Mouse (Mus musculus): ENCODE data around the gene Card19. TPM values are rescaled to one million over a fixed set of nuclear protein-coding genes. Genes with fewer than 3 reads are reported as not detected.
A peak's percentile ranks its signal among the peaks of the same experiment; 100 is the strongest.

Card19 gene
- total and polyA plus RNA-seq, 3 experiments, result 138 to 234 (median 184) TPM

DNA sequence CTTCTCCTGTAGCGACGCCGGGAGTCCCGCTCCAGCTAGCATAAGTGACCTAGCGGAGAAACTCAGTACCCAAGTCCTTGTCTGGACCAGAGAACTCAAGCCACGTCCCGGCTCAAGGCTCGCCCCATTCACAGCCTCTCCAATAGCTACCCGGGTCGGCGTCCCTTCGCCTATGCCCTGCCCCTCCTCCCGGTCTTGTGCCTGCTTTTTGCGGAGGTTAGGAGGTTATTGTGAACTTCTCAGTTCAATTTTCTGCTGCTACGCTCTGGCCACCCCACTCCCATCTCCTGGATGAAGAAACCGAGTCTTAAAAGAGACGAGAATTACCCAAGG is 349 bp upstream of the Card19 start:
- peak overlapping the region; percentile 97 for H3K27ac ChIP-seq
- no peaks in the 10 kb centered on the region for H3K36me3 ChIP-seq (ENCODE audit: control insufficient read depth, insufficient read depth, low read length)
- peak overlapping the region; percentile 63 for H3K9ac ChIP-seq (ENCODE audit: low read depth, low read length)
- 6% methylated on average over 17 of the region's 17 CpGs for WGBS
- peak overlapping the region; percentile 87 for H3K4me3 ChIP-seq
- TF ChIP-seq CTCF (IDR thresholded peaks at IDR 0.05) (no peak), POLR2A (IDR thresholded peaks at IDR 0.05; ENCODE audit: insufficient read depth, low read depth, low read length) (no peak; the same call in 1 of the 2 replicates), EP300 (IDR thresholded peaks at IDR 0.05; ENCODE audit: insufficient read depth, low read depth, low read length) (no peak)
- no peak for DNase-seq
- intact Hi-C loops (cut with DNase I), result loop anchor here (5.0 to 10.0 kb wide), 2 partner anchors 169 to 436 kb away; partner anchors contain the start of genes Cenpp and Nol8
- H3K79me2 ChIP-seq (replicated peaks; ENCODE audit: control insufficient read depth, insufficient read depth, low read length), result no peaks in the 10 kb centered on the region
- peaks cover 18% of the 10 kb centered on the region for H3K4me1 ChIP-seq (ENCODE audit: control insufficient read depth, insufficient read depth, low read length)
- H3K27me3 ChIP-seq (ENCODE audit: control insufficient read depth, insufficient read depth, low read length), result no peaks in the 10 kb centered on the region

DNA sequence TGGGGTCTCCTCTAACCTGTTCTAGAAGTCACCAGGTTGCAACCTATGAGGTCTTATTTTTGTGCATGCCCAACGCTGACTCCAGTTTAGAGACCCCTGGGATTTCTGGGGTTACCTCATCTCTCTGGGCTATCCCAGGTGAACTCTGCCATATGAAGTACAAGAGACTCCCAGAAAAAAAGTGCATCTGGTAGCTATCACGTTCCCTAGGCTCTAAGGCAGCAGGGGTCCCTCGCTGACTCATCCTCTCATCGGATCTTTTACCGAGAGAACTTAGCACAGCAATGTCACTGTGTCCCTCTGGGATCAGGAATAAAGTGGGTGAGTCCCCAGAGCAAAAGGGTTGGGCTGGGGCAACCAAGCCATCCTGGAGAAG is 721 bp downstream of the Card19 start:
- peaks cover 18% of the 10 kb centered on the region for H3K4me1 ChIP-seq (ENCODE audit: control insufficient read depth, insufficient read depth, low read length)
- no peak for DNase-seq
- H3K36me3 ChIP-seq (ENCODE audit: control insufficient read depth, insufficient read depth, low read length), result no peaks in the 10 kb centered on the region
- 8% methylated on average over 5 of the region's 5 CpGs for WGBS
- intact Hi-C loops (cut with DNase I), result loop anchor here (5.0 to 10.0 kb wide), 2 partner anchors 170 to 437 kb away; partner anchors contain the start of genes Cenpp and Nol8
- H3K4me3 ChIP-seq, result peak overlapping the region; percentile 87
- no peaks in the 10 kb centered on the region for H3K27me3 ChIP-seq (ENCODE audit: control insufficient read depth, insufficient read depth, low read length)
- H3K27ac ChIP-seq, result peak overlapping the region; percentile 97
- TF ChIP-seq EP300 (IDR thresholded peaks at IDR 0.05; ENCODE audit: insufficient read depth, low read depth, low read length), result no peak
- H3K9ac ChIP-seq (ENCODE audit: low read depth, low read length), result peak overlapping the region; percentile 81
- H3K79me2 ChIP-seq (replicated peaks; ENCODE audit: control insufficient read depth, insufficient read depth, low read length), result peaks cover 2% of the 10 kb centered on the region; the same call in 1 of the 2 replicates

DNA sequence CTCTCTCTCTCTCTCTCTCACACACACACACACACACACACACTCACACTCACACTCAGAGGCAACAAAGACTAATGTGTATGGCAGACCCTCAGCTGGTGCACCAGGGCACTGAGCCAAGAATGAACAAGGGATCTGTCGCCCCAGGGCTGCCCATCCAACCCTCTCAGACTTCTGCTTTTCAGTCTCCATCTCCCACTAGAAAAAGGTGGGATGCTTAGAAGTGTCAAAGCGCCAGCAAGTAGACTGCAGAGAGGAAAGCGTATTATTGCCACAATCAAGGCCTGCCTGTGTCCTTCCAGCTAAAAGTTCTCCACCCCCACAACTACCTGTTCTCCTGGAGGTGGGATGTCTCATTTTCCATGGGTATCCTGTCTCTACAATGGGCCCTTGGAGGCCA is 1.4 kb downstream of the Card19 start:
- H3K9ac ChIP-seq (ENCODE audit: low read depth, low read length), result peak overlapping the region; percentile 19
- peaks cover 19% of the 10 kb centered on the region for H3K4me1 ChIP-seq (ENCODE audit: control insufficient read depth, insufficient read depth, low read length)
- H3K4me3 ChIP-seq, result peak overlapping the region; percentile 87
- 58% methylated on average over 3 of the region's 3 CpGs for WGBS
- DNase-seq, result no peak
- TF ChIP-seq CTCF (IDR thresholded peaks at IDR 0.05), result no peak
- H3K27ac ChIP-seq, result peak overlapping the region; percentile 97
- no peaks in the 10 kb centered on the region for H3K36me3 ChIP-seq (ENCODE audit: control insufficient read depth, insufficient read depth, low read length)
- H3K79me2 ChIP-seq (replicated peaks; ENCODE audit: control insufficient read depth, insufficient read depth, low read length), result peaks cover 2% of the 10 kb centered on the region; the same call in 1 of the 2 replicates
- no peaks in the 10 kb centered on the region for H3K27me3 ChIP-seq (ENCODE audit: control insufficient read depth, insufficient read depth, low read length)
- intact Hi-C loops (cut with DNase I), result loop anchor here (10.0 kb wide), 1 partner anchor 170 kb away; no protein-coding TSS in a partner anchor

DNA sequence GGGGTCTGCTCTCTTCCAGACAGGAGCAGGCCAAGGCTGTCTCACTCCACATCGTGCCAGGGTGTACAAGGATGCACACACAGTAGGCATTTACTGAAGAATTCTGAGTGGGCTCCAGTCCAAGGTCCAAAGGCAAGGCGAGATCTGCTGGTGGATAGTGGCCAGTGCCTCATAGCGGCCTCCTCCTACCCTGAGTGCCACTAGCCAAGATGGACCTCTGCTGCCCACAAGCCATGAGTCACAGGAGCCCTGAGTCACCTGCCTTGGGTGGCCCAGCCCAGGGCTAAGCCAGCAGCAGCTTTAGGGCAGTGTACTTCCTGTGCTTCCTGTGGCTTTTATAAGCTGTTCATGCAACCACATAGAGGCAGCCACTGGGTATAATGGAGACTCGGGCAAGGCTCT is 2.3 kb downstream of the Card19 start:
- H3K9ac ChIP-seq (ENCODE audit: low read depth, low read length), result peak overlapping the region; percentile 53; the same call in 1 of the 2 replicates
- peak overlapping the region; percentile 26; the same call in 1 of the 2 replicates for H3K4me3 ChIP-seq
- H3K79me2 ChIP-seq (replicated peaks; ENCODE audit: control insufficient read depth, insufficient read depth, low read length), result peaks cover 2% of the 10 kb centered on the region; the same call in 1 of the 2 replicates
- H3K27ac ChIP-seq, result peak overlapping the region; percentile 62
- 23% methylated on average over 4 of the region's 4 CpGs for WGBS
- H3K4me1 ChIP-seq (ENCODE audit: control insufficient read depth, insufficient read depth, low read length), result peaks cover 19% of the 10 kb centered on the region
- no peaks in the 10 kb centered on the region for H3K36me3 ChIP-seq (ENCODE audit: control insufficient read depth, insufficient read depth, low read length)
- no peaks in the 10 kb centered on the region for H3K27me3 ChIP-seq (ENCODE audit: control insufficient read depth, insufficient read depth, low read length)
- DNase-seq, result peak; percentile 57 to 71
- TF ChIP-seq POLR2A (IDR thresholded peaks at IDR 0.05; ENCODE audit: insufficient read depth, low read depth, low read length) (0 out of 2 replicates have a peak, but pooled peaks have one; percentile 16), EP300 (IDR thresholded peaks at IDR 0.05; ENCODE audit: insufficient read depth, low read depth, low read length) (no peak), CTCF (IDR thresholded peaks at IDR 0.05) (no peak)
- intact Hi-C loops (cut with DNase I), result loop anchor here (10.0 kb wide), 1 partner anchor 171 kb away; no protein-coding TSS in a partner anchor

DNA sequence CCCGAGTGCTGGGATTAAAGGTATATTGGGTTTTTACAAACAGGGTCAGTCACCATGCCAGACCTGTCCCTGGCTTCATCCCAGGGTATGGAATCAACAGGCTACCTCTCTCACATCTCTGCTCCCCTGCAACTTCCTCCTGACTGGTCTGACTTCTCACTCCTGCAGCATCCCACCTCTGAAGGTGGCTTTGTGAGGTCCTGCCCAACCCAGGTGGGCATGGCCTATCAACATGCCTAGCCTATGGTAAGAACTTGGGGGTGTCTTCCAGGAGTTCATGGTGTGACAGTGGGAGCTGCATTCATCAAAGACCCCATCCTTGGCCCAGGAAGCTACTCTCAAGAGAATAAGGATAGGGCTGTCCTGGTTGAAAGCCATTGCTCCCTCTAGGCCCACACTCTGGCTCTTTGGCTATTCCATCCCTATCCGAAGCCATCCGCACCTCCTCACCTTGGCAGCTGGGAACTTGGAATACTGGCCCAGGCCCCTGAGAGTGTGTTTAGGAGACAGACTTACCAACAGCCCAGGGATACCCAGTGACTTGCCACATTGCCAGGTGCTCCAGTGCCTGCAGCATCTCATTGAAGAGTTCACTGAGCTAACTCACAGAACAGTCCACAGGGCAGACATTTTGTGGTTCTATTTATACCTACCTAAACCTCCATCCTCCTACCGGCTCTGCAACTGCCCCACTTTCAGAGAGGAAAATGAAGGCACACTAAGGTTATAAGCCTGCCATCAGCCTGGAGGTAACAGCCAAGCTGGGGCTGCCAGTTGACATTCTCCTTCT is 2.9 kb downstream of the Card19 start:
- no peaks in the 10 kb centered on the region for H3K27me3 ChIP-seq (ENCODE audit: control insufficient read depth, insufficient read depth, low read length)
- intact Hi-C loops (cut with DNase I), result loop anchor here (10.0 kb wide), 1 partner anchor 172 kb away; no protein-coding TSS in a partner anchor
- H3K27ac ChIP-seq, result peak overlapping the region; percentile 62
- TF ChIP-seq CTCF (IDR thresholded peaks at IDR 0.05) (no peak), POLR2A (IDR thresholded peaks at IDR 0.05; ENCODE audit: insufficient read depth, low read depth, low read length) (no peak), EP300 (IDR thresholded peaks at IDR 0.05; ENCODE audit: insufficient read depth, low read depth, low read length) (no peak)
- H3K36me3 ChIP-seq (ENCODE audit: control insufficient read depth, insufficient read depth, low read length), result no peaks in the 10 kb centered on the region
- H3K4me1 ChIP-seq (ENCODE audit: control insufficient read depth, insufficient read depth, low read length), result peaks cover 19% of the 10 kb centered on the region
- peaks cover 4% of the 10 kb centered on the region for H3K79me2 ChIP-seq (replicated peaks; ENCODE audit: control insufficient read depth, insufficient read depth, low read length)
- H3K9ac ChIP-seq (ENCODE audit: low read depth, low read length), result no peak overlapping the region
- DNase-seq, result no peak
- H3K4me3 ChIP-seq, result peak overlapping the region; percentile 26; the same call in 1 of the 2 replicates
- WGBS, result 78% methylated on average over 4 of the region's 4 CpGs

DNA sequence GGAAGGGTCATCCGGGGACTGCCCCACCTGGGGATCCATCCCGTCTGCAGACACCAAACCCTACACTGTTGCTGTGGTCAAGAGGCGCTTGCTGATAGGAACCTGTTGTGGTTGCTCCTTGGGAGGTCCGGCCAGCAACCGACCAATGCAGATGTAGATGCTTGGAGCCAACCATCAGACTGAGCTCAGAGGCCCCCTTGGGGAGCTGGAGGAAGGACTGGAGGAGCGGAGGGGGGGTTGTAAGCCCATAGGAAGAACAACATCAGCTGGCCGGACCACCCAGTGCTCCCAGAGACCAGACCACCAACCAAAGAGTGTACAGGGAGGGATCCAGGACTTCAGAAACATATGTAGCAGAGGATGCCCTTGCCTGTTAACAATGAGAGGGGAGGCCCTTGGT is 6.5 kb downstream of the Card19 start:
- DNase-seq, result no peak
- H3K79me2 ChIP-seq (replicated peaks; ENCODE audit: control insufficient read depth, insufficient read depth, low read length), result peaks cover 4% of the 10 kb centered on the region
- H3K4me1 ChIP-seq (ENCODE audit: control insufficient read depth, insufficient read depth, low read length), result peaks cover 17% of the 10 kb centered on the region
- TF ChIP-seq EP300 (IDR thresholded peaks at IDR 0.05; ENCODE audit: insufficient read depth, low read depth, low read length) (no peak), CTCF (IDR thresholded peaks at IDR 0.05) (no peak), POLR2A (IDR thresholded peaks at IDR 0.05; ENCODE audit: insufficient read depth, low read depth, low read length) (no peak)
- H3K36me3 ChIP-seq (ENCODE audit: control insufficient read depth, insufficient read depth, low read length), result no peaks in the 10 kb centered on the region
- H3K4me3 ChIP-seq, result no peak overlapping the region
- no peak overlapping the region for H3K27ac ChIP-seq
- no peak overlapping the region for H3K9ac ChIP-seq (ENCODE audit: low read depth, low read length)
- 70% methylated on average over 7 of the region's 7 CpGs for WGBS
- H3K27me3 ChIP-seq (ENCODE audit: control insufficient read depth, insufficient read depth, low read length), result no peaks in the 10 kb centered on the region
- intact Hi-C loops (cut with DNase I), result no loop called here

Data from heart, adult 2 months (tissue).